Mouse (Mus musculus): ENCODE measurements at regions not wholly inside any gene's neighbourhood (a gene's known extent, or its start where the extent isn't known, plus 50 kb on each side); places are given as distances from the start of the nearest gene placed in this dataset.

GRCm38 (mm10) chr5:73787275-73787674 lies 136.1 kb downstream of the Spata18 start:
- TF ChIP-seq CTCF (IDR thresholded peaks at IDR 0.05): no peak
- no peak for TF ChIP-seq POLR2A (IDR thresholded peaks at IDR 0.05; ENCODE audit: insufficient read depth, low read depth, low read length)
- no peak for TF ChIP-seq EP300 (IDR thresholded peaks at IDR 0.05; ENCODE audit: insufficient read depth, low read depth, low read length)

Measured in heart, adult 2 months (tissue).